In genomic region chr17:71616319-71617032, GRCm38 (mm10) we compare ENCODE assay signal across 8 mouse cellular contexts. TPM values are rescaled to one million over a fixed set of nuclear protein-coding genes. Genes with fewer than 3 reads are reported as not detected.
A peak's percentile ranks its signal among the peaks of the same experiment; 100 is the strongest.
DNase-seq lines count a peak whose midpoint lies in the region; ATAC-seq and TF ChIP-seq lines count a peak whose summit lies in the region.

No protein-coding gene starts in this region.

- no peaks in the 10 kb centered on the region for H3K27me3 ChIP-seq in erythroblast, embryonic 14.5 days (ENCODE audit: control insufficient read depth)
- no peaks in the 10 kb centered on the region for H3K27me3 ChIP-seq in hindbrain, embryonic 11.5 days (ENCODE audit: control insufficient read depth, insufficient read depth, low read length)
- no peaks in the 10 kb centered on the region for H3K27me3 ChIP-seq in liver, adult 2 months (ENCODE audit: control insufficient read depth, insufficient read depth, low read length)
- H3K27me3 ChIP-seq in neural tube, embryonic 13.5 days = no peaks in the 10 kb centered on the region

- TF ChIP-seq POLR2A in liver, adult 2 months (IDR thresholded peaks at IDR 0.05; ENCODE audit: extremely low read depth, insufficient read depth, low read length) = no peak

- peaks cover 11% of the 10 kb centered on the region for H3K36me3 ChIP-seq in erythroblast, embryonic 14.5 days (ENCODE audit: control insufficient read depth)
- no peaks in the 10 kb centered on the region for H3K36me3 ChIP-seq in hindbrain, embryonic 11.5 days (ENCODE audit: control insufficient read depth, insufficient read depth, low read length)
- H3K36me3 ChIP-seq in liver, adult 2 months (ENCODE audit: control insufficient read depth, insufficient read depth, low read length) = peaks cover 1% of the 10 kb centered on the region; the same call in 1 of the 2 replicates
- peaks cover 2% of the 10 kb centered on the region; the same call in 1 of the 2 replicates for H3K36me3 ChIP-seq in neural tube, embryonic 13.5 days

- no peaks in the 10 kb centered on the region for H3K9me3 ChIP-seq in erythroblast, embryonic 14.5 days (ENCODE audit: control insufficient read depth, low read length)
- no peaks in the 10 kb centered on the region for H3K9me3 ChIP-seq in hindbrain, embryonic 11.5 days (ENCODE audit: control insufficient read depth, low read length)
- no peaks in the 10 kb centered on the region for H3K9me3 ChIP-seq in neural tube, embryonic 13.5 days

- under 1% methylated on average over 61 of the region's 73 CpGs for WGBS in hindbrain, embryonic 11.5 days
- whole genome bisulfite sequencing in liver, adult 2 months = under 1% methylated on average over 73 of the region's 73 CpGs
- under 1% methylated on average over 47 of the region's 73 CpGs for WGBS in neural tube, embryonic 13.5 days

- H3K4me1 ChIP-seq in erythroblast, embryonic 14.5 days (ENCODE audit: control insufficient read depth) = peaks cover 49% of the 10 kb centered on the region
- no peaks in the 10 kb centered on the region for H3K4me1 ChIP-seq in hindbrain, embryonic 11.5 days (replicated peaks; ENCODE audit: control insufficient read depth, insufficient read depth, low read length)
- peaks cover 12% of the 10 kb centered on the region; the same call in 1 of the 2 replicates for H3K4me1 ChIP-seq in liver, adult 2 months (ENCODE audit: control insufficient read depth, insufficient read depth, low read length)
- peaks cover 29% of the 10 kb centered on the region for H3K4me1 ChIP-seq in neural tube, embryonic 13.5 days (replicated peaks)

- peak overlapping the region; percentile 71 for H3K27ac ChIP-seq in hindbrain, embryonic 11.5 days (ENCODE audit: low read depth, low read length)
- peak overlapping the region; percentile 40 for H3K27ac ChIP-seq in liver, adult 2 months (replicated peaks; ENCODE audit: insufficient read depth, low read depth, low read length)
- H3K27ac ChIP-seq in neural tube, embryonic 13.5 days (replicated peaks) = peak overlapping the region; percentile 73

- peak overlapping the region; percentile 76 for H3K4me2 ChIP-seq in hindbrain, embryonic 11.5 days (replicated peaks; ENCODE audit: low read depth, low read length)
- peak overlapping the region; percentile 82 for H3K4me2 ChIP-seq in neural tube, embryonic 13.5 days

- H3K9ac ChIP-seq in hindbrain, embryonic 11.5 days (ENCODE audit: low read depth, low read length) = peak overlapping the region; percentile 95
- peak overlapping the region; percentile 93 for H3K9ac ChIP-seq in liver, adult 2 months (ENCODE audit: low read depth, low read length)
- H3K9ac ChIP-seq in neural tube, embryonic 13.5 days = peak overlapping the region; percentile 94

- H3K79me2 ChIP-seq in liver, adult 2 months (ENCODE audit: control insufficient read depth, insufficient read depth, low read length) = peaks cover 22% of the 10 kb centered on the region

- DNase-seq in right cerebral cortex, postnatal 10 days (ENCODE audit: low spot score in 2 of 2) = peak; percentile 32 to 41
- no peak for DNase-seq in right cerebral cortex, postnatal 25 days
- peak; percentile 54 for DNase-seq in ZHBTc4 (ENCODE audit: low read depth, low spot score)
- DNase-seq in hindbrain, embryonic 11.5 days (ENCODE audit: low spot score) = peak; percentile 57
- DNase-seq in liver, adult 2 months (ENCODE audit: extremely low read depth, low read depth, low spot score) = no peak
- DNase-seq in left cerebral cortex, adult 8-10 months (ENCODE audit: low spot score in 2 of 2) = no peak

- H3K4me3 ChIP-seq in erythroblast, embryonic 14.5 days (replicated peaks) = peak overlapping the region; percentile 74
- H3K4me3 ChIP-seq in hindbrain, embryonic 11.5 days (ENCODE audit: low read depth, low read length) = peak overlapping the region; percentile 98
- H3K4me3 ChIP-seq in liver, adult 2 months (ENCODE audit: insufficient read depth, low read depth, low read length) = peak overlapping the region; percentile 96
- peak overlapping the region; percentile 100 for H3K4me3 ChIP-seq in neural tube, embryonic 13.5 days

- peak; percentile 84 for ATAC-seq in hindbrain, embryonic 11.5 days (ENCODE audit: low FRiP score)
- peak; percentile 89 for ATAC-seq in neural tube, embryonic 13.5 days (ENCODE audit: low read depth)

- no peak for TF ChIP-seq CTCF in liver, adult 2 months (IDR thresholded peaks at IDR 0.05; ENCODE audit: low read depth, low read length)

RNA-seq across cellular contexts. Expression of gene Wdr43, which starts 0.8 kb away (rescaled TPM):
- polyA plus RNA-seq in erythroblast, embryonic 14.5 days (2012) = 0.45 and 0.56 TPM in 2 replicates
- 75.4 and 85.4 TPM in 2 replicates for polyA plus RNA-seq in hindbrain, embryonic 11.5 days (2014; fragmentation: Nextera tagmentation; extraction: Ambion mirVana)
- total RNA-seq in liver, adult 2 months (2014; rRNA removed) = 19.5 and 20.3 TPM in 2 replicates
- polyA plus RNA-seq in liver, adult 2 months (2012; rRNA removed) = 3.2 and 4.8 TPM in 2 replicates
- polyA plus RNA-seq in neural tube, embryonic 13.5 days (2015; fragmentation: Nextera tagmentation; extraction: Ambion mirVana) = 45.6 and 49.9 TPM in 2 replicates
- 10 to 100 TPM; 25.9 to 32.1 (median 29.2) TPM for total RNA-seq in left cerebral cortex, adult 8-10 months (2022)

RNA-seq across cellular contexts. Expression of gene Togaram2, which starts 56.6 kb away (rescaled TPM):
- not detected in 2 replicates for polyA plus RNA-seq in erythroblast, embryonic 14.5 days (2012)
- not detected in 2 replicates for polyA plus RNA-seq in hindbrain, embryonic 11.5 days (2014; fragmentation: Nextera tagmentation; extraction: Ambion mirVana)
- total RNA-seq in liver, adult 2 months (2014; rRNA removed) = not detected in 2 replicates
- not detected in 2 replicates for polyA plus RNA-seq in liver, adult 2 months (2012; rRNA removed)
- 0.15 and 0.29 TPM in 2 replicates for polyA plus RNA-seq in neural tube, embryonic 13.5 days (2015; fragmentation: Nextera tagmentation; extraction: Ambion mirVana)
- total RNA-seq in left cerebral cortex, adult 8-10 months (2022) = 1 to 10 TPM; 2.7 to 5.0 (median 3.4) TPM

Comparison
In these comparisons a context has a peak if more than half of its experiments do, and no peak if none do; other contexts are left out.
1. DNase-seq: peak in right cerebral cortex, postnatal 10 days (2 of 2), ZHBTc4 (single experiment) and hindbrain, embryonic 11.5 days (single experiment); none in right cerebral cortex, postnatal 25 days (single experiment), liver, adult 2 months (single experiment) and left cerebral cortex, adult 8-10 months (0 of 2).
2. Peak in every context shown above with its lines, with median percentiles within 50 percentile points of each other: H3K4me3 ChIP-seq, H3K27ac ChIP-seq and H3K9ac ChIP-seq.